Mouse (Mus musculus): ENCODE measurements around the gene Lrrc4c. TPM values are rescaled to one million over a fixed set of nuclear protein-coding genes. Genes with fewer than 3 reads are reported as not detected.

The Lrrc4c gene
- polyA plus RNA-seq, 1 experiment: 0.58 TPM

GRCm38 (mm10) chr2:97478175-97478924, 1160.4 kb downstream of the Lrrc4c start:
- Histone ChIP-seq H3K4me1 (ENCODE audit: control insufficient read depth, insufficient read depth, low read length) (no peaks in the 10 kb centered on the region), H3K4me3 (replicated peaks; ENCODE audit: extremely low read depth, low read depth, low read length) (no peak overlapping the region)
- 69% methylated on average over 10 of the region's 10 CpGs for WGBS
- TF ChIP-seq POLR2A (IDR thresholded peaks at IDR 0.05; ENCODE audit: borderline replicate concordance, extremely low read depth, low read depth, low read length) (no peak), CTCF (IDR thresholded peaks at IDR 0.05; ENCODE audit: insufficient read depth, low read length) (no peak)
- DNase-seq: no peak

- no peak for DNase-seq
- 71% methylated on average over 4 of the region's 4 CpGs for WGBS
- no peak for TF ChIP-seq POLR2A (IDR thresholded peaks at IDR 0.05; ENCODE audit: borderline replicate concordance, extremely low read depth, low read depth, low read length)
- no peak for TF ChIP-seq CTCF (IDR thresholded peaks at IDR 0.05; ENCODE audit: insufficient read depth, low read length)
- H3K4me3 ChIP-seq (replicated peaks; ENCODE audit: extremely low read depth, low read depth, low read length): no peak overlapping the region
- H3K4me1 ChIP-seq (ENCODE audit: control insufficient read depth, insufficient read depth, low read length): no peaks in the 10 kb centered on the region
Measured at GRCm38 (mm10) chr2:97478925-97479298, 1160.9 kb downstream of the Lrrc4c start.

- WGBS: 61% methylated on average over 1 of the region's 1 CpGs
- TF ChIP-seq CTCF (IDR thresholded peaks at IDR 0.05; ENCODE audit: insufficient read depth, low read length): no peak
- TF ChIP-seq POLR2A (IDR thresholded peaks at IDR 0.05; ENCODE audit: borderline replicate concordance, extremely low read depth, low read depth, low read length): no peak
- Histone ChIP-seq H3K4me3 (replicated peaks; ENCODE audit: extremely low read depth, low read depth, low read length) (no peak overlapping the region), H3K4me1 (ENCODE audit: control insufficient read depth, insufficient read depth, low read length) (no peaks in the 10 kb centered on the region)
- no peak for DNase-seq
Measured at GRCm38 (mm10) chr2:97484990-97485389, 1167.0 kb downstream of the Lrrc4c start.

- 53% methylated on average over 2 of the region's 2 CpGs for WGBS
- DNase-seq: no peak
- Histone ChIP-seq H3K4me3 (replicated peaks; ENCODE audit: extremely low read depth, low read depth, low read length) (no peak overlapping the region), H3K4me1 (ENCODE audit: control insufficient read depth, insufficient read depth, low read length) (no peaks in the 10 kb centered on the region)
- TF ChIP-seq CTCF (IDR thresholded peaks at IDR 0.05; ENCODE audit: insufficient read depth, low read length) (no peak), POLR2A (IDR thresholded peaks at IDR 0.05; ENCODE audit: borderline replicate concordance, extremely low read depth, low read depth, low read length) (no peak)
Measured at GRCm38 (mm10) chr2:97485609-97486008, 1167.6 kb downstream of the Lrrc4c start.

GRCm38 (mm10) chr2:97487567-97487966, 1169.6 kb downstream of the Lrrc4c start:
- Histone ChIP-seq H3K4me3 (replicated peaks; ENCODE audit: extremely low read depth, low read depth, low read length) (no peak overlapping the region), H3K4me1 (ENCODE audit: control insufficient read depth, insufficient read depth, low read length) (no peaks in the 10 kb centered on the region)
- no peak for DNase-seq
- TF ChIP-seq POLR2A (IDR thresholded peaks at IDR 0.05; ENCODE audit: borderline replicate concordance, extremely low read depth, low read depth, low read length) (no peak), CTCF (IDR thresholded peaks at IDR 0.05; ENCODE audit: insufficient read depth, low read length) (no peak)
- 69% methylated on average over 5 of the region's 5 CpGs for WGBS

GRCm38 (mm10) chr2:97497069-97497468, 1179.1 kb downstream of the Lrrc4c start:
- no peak overlapping the region for H3K4me3 ChIP-seq (replicated peaks; ENCODE audit: extremely low read depth, low read depth, low read length)
- TF ChIP-seq CTCF (IDR thresholded peaks at IDR 0.05; ENCODE audit: insufficient read depth, low read length) (no peak), POLR2A (IDR thresholded peaks at IDR 0.05; ENCODE audit: borderline replicate concordance, extremely low read depth, low read depth, low read length) (no peak)
- DNase-seq: no peak
- H3K4me1 ChIP-seq (ENCODE audit: control insufficient read depth, insufficient read depth, low read length): no peaks in the 10 kb centered on the region

- TF ChIP-seq CTCF (IDR thresholded peaks at IDR 0.05; ENCODE audit: insufficient read depth, low read length) (no peak), POLR2A (IDR thresholded peaks at IDR 0.05; ENCODE audit: borderline replicate concordance, extremely low read depth, low read depth, low read length) (no peak)
- Histone ChIP-seq H3K4me1 (ENCODE audit: control insufficient read depth, insufficient read depth, low read length) (no peaks in the 10 kb centered on the region), H3K4me3 (replicated peaks; ENCODE audit: extremely low read depth, low read depth, low read length) (no peak overlapping the region)
- no peak for DNase-seq
- 85% methylated on average over 1 of the region's 1 CpGs for WGBS
Measured at GRCm38 (mm10) chr2:97502501-97502900, 1184.5 kb downstream of the Lrrc4c start.

GRCm38 (mm10) chr2:97504902-97505301, 1186.9 kb downstream of the Lrrc4c start:
- Histone ChIP-seq H3K4me3 (replicated peaks; ENCODE audit: extremely low read depth, low read depth, low read length) (no peak overlapping the region), H3K4me1 (ENCODE audit: control insufficient read depth, insufficient read depth, low read length) (no peaks in the 10 kb centered on the region)
- TF ChIP-seq CTCF (IDR thresholded peaks at IDR 0.05; ENCODE audit: insufficient read depth, low read length) (no peak), POLR2A (IDR thresholded peaks at IDR 0.05; ENCODE audit: borderline replicate concordance, extremely low read depth, low read depth, low read length) (no peak)
- no peak for DNase-seq
- 54% methylated on average over 5 of the region's 5 CpGs for WGBS

GRCm38 (mm10) chr2:97524256-97524922, 1206.4 kb downstream of the Lrrc4c start:
- TF ChIP-seq POLR2A (IDR thresholded peaks at IDR 0.05; ENCODE audit: borderline replicate concordance, extremely low read depth, low read depth, low read length): no peak
- no peak for TF ChIP-seq CTCF (IDR thresholded peaks at IDR 0.05; ENCODE audit: insufficient read depth, low read length)
- no peaks in the 10 kb centered on the region for H3K4me1 ChIP-seq (ENCODE audit: control insufficient read depth, insufficient read depth, low read length)
- WGBS: 53% methylated on average over 2 of the region's 2 CpGs
- no peak overlapping the region for H3K4me3 ChIP-seq (replicated peaks; ENCODE audit: extremely low read depth, low read depth, low read length)
- no peak for DNase-seq

GRCm38 (mm10) chr2:97525107-97525506, 1207.1 kb downstream of the Lrrc4c start:
- whole genome bisulfite sequencing: 75% methylated on average over 2 of the region's 2 CpGs
- no peak for DNase-seq
- H3K4me1 ChIP-seq (ENCODE audit: control insufficient read depth, insufficient read depth, low read length): no peaks in the 10 kb centered on the region
- no peak for TF ChIP-seq CTCF (IDR thresholded peaks at IDR 0.05; ENCODE audit: insufficient read depth, low read length)
- TF ChIP-seq POLR2A (IDR thresholded peaks at IDR 0.05; ENCODE audit: borderline replicate concordance, extremely low read depth, low read depth, low read length): no peak
- H3K4me3 ChIP-seq (replicated peaks; ENCODE audit: extremely low read depth, low read depth, low read length): no peak overlapping the region
